Mouse (Mus musculus) heart, embryonic 11.5 days (tissue): ENCODE results near the gene Cd276. TPM values are rescaled to one million over a fixed set of nuclear protein-coding genes. Genes with fewer than 3 reads are reported as not detected.

ENCODE experiments used
- ATAC-seq: fragments of 200-750 bp; cut with Nextera tagmentation; replicated peaks from 2 replicates; pipeline ENCODE4 v1.8.0; 2017; ENCODE audit warnings: moderate library complexity; ENCODE audit not compliant: insufficient number of reproducible peaks, low FRiP score, low TSS enrichment
- H3K27ac ChIP-seq: fragments of 300-500 bp; sonication (generic); 2 replicates; pipeline ENCODE4 v1.5.1; 2014; ENCODE audit warnings: mild to moderate bottlenecking, low read depth, low read length
- H3K27me3 ChIP-seq: fragments of 300-500 bp; sonication (generic); 2 replicates; pipeline ENCODE4 v1.6.1; 2014; ENCODE audit warnings: mild to moderate bottlenecking, low read length, mixed read lengths; ENCODE audit not compliant: control insufficient read depth, insufficient read depth
- H3K36me3 ChIP-seq: fragments of 300-500 bp; sonication (generic); 2 replicates; pipeline ENCODE4 v1.6.1; 2014; ENCODE audit warnings: mild to moderate bottlenecking, low read length, moderate library complexity, mixed read lengths; ENCODE audit not compliant: control insufficient read depth, insufficient read depth
- H3K4me1 ChIP-seq: fragments of 300-500 bp; sonication (generic); 2 replicates; pipeline ENCODE4 v1.6.1; 2014; ENCODE audit warnings: low read length; ENCODE audit not compliant: control insufficient read depth, insufficient read depth
- H3K4me2 ChIP-seq: fragments of 300-500 bp; sonication (generic); 2 replicates; pipeline ENCODE4 v1.6.1; 2014; ENCODE audit warnings: mild to moderate bottlenecking, moderate library complexity
- H3K4me3 ChIP-seq: fragments of 300-500 bp; sonication (generic); 2 replicates; pipeline ENCODE4 v1.5.1; 2014; ENCODE audit warnings: low read depth, low read length
- H3K9ac ChIP-seq: fragments of 300-500 bp; sonication (generic); 2 replicates; pipeline ENCODE4 v1.6.1; 2014; ENCODE audit warnings: mild to moderate bottlenecking, low read depth, low read length, moderate library complexity
- H3K9me3 ChIP-seq: fragments of 300-500 bp; sonication (generic); replicated peaks from 2 replicates; pipeline ENCODE4 v1.6.1; 2016; ENCODE audit warnings: low read length; ENCODE audit not compliant: control insufficient read depth
- WGBS: fragments of 180-500 bp; shearing (Covaris S2); extraction: QIAGEN DNeasy Blood & Tissue Kit; methylation state at CpG from one replicate; pipeline ENCODE4 v1.1.7; 2014; ENCODE audit not compliant: insufficient replicate concordance; 5-methylcytosine and 5-hydroxymethylcytosine counted together
- polyA plus RNA-seq: library from polyadenylated mRNA; unstranded; fragments of >200 nt; fragmentation: Nextera tagmentation; extraction: Ambion mirVana; gene quantifications from 2 replicates; pipeline ENCODE4 v1.2.1, GENCODE M21; 2014

The Cd276 gene
- polyA plus RNA-seq, 1 experiment from 2014 or later, result 29.1 TPM

DNA sequence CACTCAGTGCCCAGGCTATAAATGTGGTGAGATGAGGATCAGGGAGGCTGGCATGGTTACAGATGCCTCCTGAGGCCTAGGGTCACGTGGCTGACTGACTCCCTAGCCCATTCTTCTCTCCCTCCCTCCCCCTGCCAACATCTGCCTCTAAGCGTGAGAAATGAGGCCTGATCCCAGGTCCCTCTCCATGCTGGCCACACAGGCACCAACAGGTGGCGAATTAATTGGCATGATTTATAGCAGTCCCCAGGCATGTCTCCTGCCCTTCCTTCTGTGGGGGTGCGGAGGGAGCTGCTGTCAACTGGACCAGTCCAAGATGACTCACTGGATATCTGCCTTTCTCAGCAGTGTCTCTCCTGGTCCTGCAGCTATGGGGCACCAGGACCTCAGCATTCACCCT is 27.4 kb downstream of the Cd276 start:
- Histone ChIP-seq H3K36me3 (peaks cover 3% of the 10 kb centered on the region; the same call in 1 of the 2 replicates), H3K4me3 (no peak overlapping the region), H3K27ac (no peak overlapping the region), H3K4me2 (no peak overlapping the region), H3K9me3 (no peaks in the 10 kb centered on the region), H3K27me3 (no peaks in the 10 kb centered on the region), H3K4me1 (no peaks in the 10 kb centered on the region), H3K9ac (no peak overlapping the region)
- 80% methylated on average over 4 of the region's 4 CpGs for WGBS
- no peak for ATAC-seq

DNA sequence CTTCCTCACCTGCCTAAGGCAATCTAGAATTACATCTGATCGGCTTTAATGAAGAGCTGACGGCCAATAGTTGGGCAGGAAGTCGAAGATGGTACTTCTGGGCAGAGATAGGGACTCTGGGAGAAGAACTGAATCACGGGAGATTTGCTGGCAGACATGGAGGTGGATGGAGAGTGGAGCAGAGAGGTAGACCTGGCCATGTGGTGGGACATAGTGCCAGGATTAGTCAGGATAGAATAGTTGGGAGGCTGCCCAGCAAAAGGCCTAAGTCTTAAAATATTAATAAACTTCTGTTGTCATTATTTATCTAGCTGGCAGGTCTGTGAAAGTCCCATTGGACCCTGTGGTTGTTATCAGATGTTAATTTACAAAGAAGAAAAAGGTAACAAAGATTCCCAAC is 30.1 kb downstream of the Cd276 start:
- ATAC-seq, result no peak
- Histone ChIP-seq H3K4me1 (peaks cover 4% of the 10 kb centered on the region; the same call in 1 of the 2 replicates), H3K4me2 (no peak overlapping the region), H3K9ac (no peak overlapping the region), H3K4me3 (no peak overlapping the region), H3K27me3 (no peaks in the 10 kb centered on the region), H3K36me3 (peaks cover 3% of the 10 kb centered on the region; the same call in 1 of the 2 replicates), H3K9me3 (no peaks in the 10 kb centered on the region), H3K27ac (no peak overlapping the region)
- WGBS, result 75% methylated on average over 4 of the region's 4 CpGs

DNA sequence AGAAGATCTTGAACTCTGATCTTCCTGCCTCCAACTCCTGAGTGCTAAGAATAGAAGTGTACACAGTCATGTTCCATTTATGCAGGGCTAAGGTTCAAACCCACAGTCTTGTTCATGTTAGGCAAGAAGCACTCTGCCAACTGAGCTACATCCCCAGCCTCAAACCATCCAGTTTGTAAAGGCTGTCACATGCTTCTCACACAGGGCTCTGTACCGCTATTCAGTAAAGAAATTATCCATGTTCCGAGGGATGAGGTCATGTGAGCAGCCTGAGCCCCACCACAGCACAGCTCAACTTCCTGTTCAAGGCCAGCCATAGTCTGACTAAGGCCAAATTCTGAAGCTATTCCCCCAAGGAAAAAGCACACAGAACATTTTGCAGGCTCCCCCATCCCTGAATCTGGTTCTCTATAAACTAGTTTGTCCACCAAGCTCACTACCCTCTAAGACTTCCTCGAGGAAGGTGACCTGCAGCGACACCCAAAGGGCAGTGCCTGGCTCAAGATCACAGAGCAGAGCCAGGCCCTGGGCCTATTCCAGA is 33.3 kb downstream of the Cd276 start:
- H3K27ac ChIP-seq, result no peak overlapping the region
- ATAC-seq, result no peak
- no peaks in the 10 kb centered on the region; the same call in 1 of the 2 replicates for H3K36me3 ChIP-seq
- H3K27me3 ChIP-seq, result no peaks in the 10 kb centered on the region
- 48% methylated on average over 4 of the region's 4 CpGs for WGBS
- H3K4me1 ChIP-seq, result peaks cover 4% of the 10 kb centered on the region; the same call in 1 of the 2 replicates
- H3K4me2 ChIP-seq, result no peak overlapping the region
- H3K9ac ChIP-seq, result no peak overlapping the region
- no peaks in the 10 kb centered on the region for H3K9me3 ChIP-seq
- H3K4me3 ChIP-seq, result no peak overlapping the region

DNA sequence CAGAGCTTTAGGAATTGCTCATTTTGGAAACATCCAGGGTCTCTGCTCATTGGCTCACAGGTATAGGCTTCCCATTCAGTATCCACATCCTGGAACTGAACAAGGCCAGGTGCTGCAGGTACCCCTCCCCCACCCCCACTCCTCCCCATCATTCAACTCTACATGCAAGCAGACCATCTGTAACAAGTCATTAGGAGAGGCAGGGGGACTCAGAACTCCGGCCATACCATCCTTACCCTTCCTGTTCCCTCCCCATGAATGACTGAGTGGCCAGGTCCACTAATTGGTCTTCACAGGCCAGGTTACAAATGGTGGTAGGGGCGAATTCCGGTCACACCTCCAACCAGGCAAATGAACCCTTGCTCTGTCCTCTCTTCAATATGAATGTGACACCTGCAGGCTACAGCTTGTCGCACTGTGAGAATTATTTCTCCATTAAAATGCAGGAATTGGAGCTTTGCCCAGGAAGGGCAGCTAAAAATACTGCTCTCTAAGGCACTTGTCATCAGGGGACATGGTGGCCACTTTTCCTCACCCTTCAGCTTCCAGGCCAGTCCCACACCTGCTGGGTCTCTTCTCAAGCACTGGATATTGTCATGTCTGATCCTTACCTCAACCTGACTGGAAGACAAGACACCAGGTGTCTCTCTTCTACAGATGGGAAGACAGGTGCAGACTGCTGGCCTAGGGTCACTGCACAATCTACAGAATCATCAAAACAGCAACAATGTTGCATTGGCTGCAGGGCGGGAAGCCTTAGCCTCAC is 34.2 kb downstream of the Cd276 start:
- no peak overlapping the region for H3K27ac ChIP-seq
- H3K9me3 ChIP-seq, result no peaks in the 10 kb centered on the region
- H3K4me2 ChIP-seq, result no peak overlapping the region
- no peaks in the 10 kb centered on the region for H3K27me3 ChIP-seq
- peaks cover 4% of the 10 kb centered on the region; the same call in 1 of the 2 replicates for H3K4me1 ChIP-seq
- ATAC-seq, result no peak
- no peaks in the 10 kb centered on the region; the same call in 1 of the 2 replicates for H3K36me3 ChIP-seq
- 66% methylated on average over 5 of the region's 5 CpGs for whole genome bisulfite sequencing
- H3K9ac ChIP-seq, result no peak overlapping the region
- no peak overlapping the region for H3K4me3 ChIP-seq

DNA sequence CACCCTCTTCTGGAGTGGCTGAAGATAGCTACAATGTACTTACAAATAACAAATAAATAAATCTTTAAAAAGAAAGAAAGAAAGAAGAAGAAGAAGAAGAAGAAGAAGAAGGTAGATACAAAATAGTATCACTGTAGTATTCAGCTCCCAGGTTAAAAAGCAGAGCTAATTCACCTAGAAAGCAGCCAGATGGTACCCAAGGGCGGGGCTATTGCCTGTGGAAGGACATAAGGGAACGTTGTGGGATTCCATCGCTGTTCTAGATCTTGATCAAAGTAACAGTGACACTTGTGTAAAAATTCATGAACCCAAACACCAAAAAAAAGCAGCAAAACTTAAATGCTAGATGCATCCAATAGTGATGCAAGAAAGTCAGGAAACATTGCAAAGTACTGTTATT is 35.3 kb downstream of the Cd276 start:
- Histone ChIP-seq H3K27me3 (no peaks in the 10 kb centered on the region), H3K4me1 (peaks cover 4% of the 10 kb centered on the region; the same call in 1 of the 2 replicates), H3K4me2 (no peak overlapping the region), H3K36me3 (no peaks in the 10 kb centered on the region; the same call in 1 of the 2 replicates), H3K9ac (no peak overlapping the region), H3K4me3 (no peak overlapping the region), H3K27ac (no peak overlapping the region), H3K9me3 (no peaks in the 10 kb centered on the region)
- ATAC-seq, result no peak
- WGBS, result 70% methylated on average over 3 of the region's 3 CpGs

DNA sequence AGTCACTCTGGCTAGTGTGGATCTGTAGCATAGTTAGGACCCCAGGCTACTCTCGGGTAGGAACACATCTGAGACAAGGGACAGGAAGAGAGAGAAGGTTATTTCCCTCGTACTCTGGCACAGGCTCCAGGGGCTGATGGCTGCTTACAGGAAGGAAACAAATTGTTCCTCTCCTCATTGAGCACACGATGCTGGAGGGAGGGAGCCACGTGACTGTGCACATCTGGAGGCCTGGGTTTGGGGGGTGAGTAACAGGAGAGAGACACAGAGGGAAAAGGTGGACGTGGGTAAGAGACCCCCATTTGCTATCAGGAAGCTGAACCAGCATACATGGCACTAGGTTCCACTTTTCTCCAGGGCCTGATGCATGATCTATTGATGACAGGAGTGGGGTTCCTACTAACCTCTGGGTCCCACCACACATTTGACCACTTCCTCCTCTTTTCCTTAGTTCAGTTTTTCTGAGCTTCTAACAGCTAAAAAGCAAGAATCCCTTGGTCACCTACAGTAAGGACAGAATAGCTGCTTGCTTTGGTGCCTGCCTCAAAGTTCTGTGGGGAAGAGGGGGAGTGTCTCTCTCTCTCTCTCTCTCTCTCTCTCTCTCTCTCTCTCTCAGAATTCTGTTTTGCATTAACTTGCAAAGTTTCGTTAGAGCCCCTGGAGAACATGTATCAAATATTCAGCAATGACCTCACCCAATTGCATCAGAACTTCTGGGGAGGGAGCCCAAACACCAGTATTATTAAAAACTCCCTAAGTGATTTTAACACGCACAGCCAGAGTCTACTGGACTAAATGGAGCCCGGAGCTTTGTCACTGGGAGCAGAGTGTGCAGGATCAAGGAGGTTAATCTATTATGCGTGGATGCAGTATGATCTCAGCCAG is 37.1 kb downstream of the Cd276 start:
- no peaks in the 10 kb centered on the region for H3K36me3 ChIP-seq
- peaks cover 4% of the 10 kb centered on the region; the same call in 1 of the 2 replicates for H3K4me1 ChIP-seq
- no peak overlapping the region for H3K4me2 ChIP-seq
- no peaks in the 10 kb centered on the region for H3K9me3 ChIP-seq
- no peaks in the 10 kb centered on the region for H3K27me3 ChIP-seq
- WGBS, result 44% methylated on average over 9 of the region's 9 CpGs
- H3K27ac ChIP-seq, result no peak overlapping the region
- ATAC-seq, result no peak
- H3K4me3 ChIP-seq, result no peak overlapping the region
- H3K9ac ChIP-seq, result no peak overlapping the region

DNA sequence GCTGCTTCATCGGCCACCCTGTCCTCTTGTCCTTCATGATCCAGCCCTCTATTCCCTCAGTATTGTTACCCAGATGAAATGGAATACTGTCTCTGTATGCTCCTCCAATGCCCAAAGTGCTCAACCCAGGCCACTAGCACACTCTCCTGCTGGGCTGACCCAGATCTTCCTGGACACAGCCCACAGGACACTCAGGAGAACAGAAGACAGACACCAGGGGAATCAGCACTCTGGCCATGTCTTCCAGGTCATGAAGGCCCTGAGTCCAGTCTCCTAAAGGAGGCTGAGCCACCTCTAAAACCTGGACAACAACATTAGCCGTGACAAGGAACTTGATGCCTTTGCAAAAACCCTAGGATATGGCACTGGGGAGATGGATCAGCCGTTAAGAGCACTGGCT is 38.8 kb downstream of the Cd276 start:
- Histone ChIP-seq H3K9me3 (no peaks in the 10 kb centered on the region), H3K4me3 (no peak overlapping the region), H3K4me1 (no peaks in the 10 kb centered on the region; the same call in 1 of the 2 replicates), H3K27ac (no peak overlapping the region), H3K27me3 (no peaks in the 10 kb centered on the region), H3K4me2 (no peak overlapping the region), H3K9ac (no peak overlapping the region), H3K36me3 (no peaks in the 10 kb centered on the region)
- no peak for ATAC-seq
- WGBS, result 83% methylated on average over 3 of the region's 3 CpGs

DNA sequence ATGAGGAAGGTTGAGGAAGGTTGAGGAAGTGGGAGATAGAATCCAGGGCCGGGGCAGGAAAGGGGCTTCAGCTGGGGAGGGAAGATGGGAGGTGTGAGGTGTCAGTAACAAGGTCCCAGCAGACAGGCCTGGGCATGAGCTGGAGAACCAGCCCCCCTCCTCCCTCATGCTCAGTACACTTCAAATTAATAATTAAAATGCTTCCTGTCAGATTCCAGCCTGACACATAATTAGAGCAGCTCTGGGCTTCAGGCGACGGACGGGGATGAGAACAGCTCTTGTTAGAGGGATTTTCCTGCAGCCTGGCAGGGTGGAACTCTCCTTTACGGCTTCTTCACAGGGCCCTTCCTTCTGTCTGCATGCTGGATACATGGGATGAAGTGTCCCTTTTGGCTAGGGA is 41.5 kb downstream of the Cd276 start:
- H3K36me3 ChIP-seq, result no peaks in the 10 kb centered on the region
- 51% methylated on average over 5 of the region's 5 CpGs for WGBS
- H3K4me2 ChIP-seq, result no peak overlapping the region
- H3K9me3 ChIP-seq, result no peaks in the 10 kb centered on the region
- H3K4me1 ChIP-seq, result no peaks in the 10 kb centered on the region
- no peak overlapping the region for H3K9ac ChIP-seq
- no peak overlapping the region for H3K4me3 ChIP-seq
- H3K27ac ChIP-seq, result no peak overlapping the region
- ATAC-seq, result no peak
- H3K27me3 ChIP-seq, result no peaks in the 10 kb centered on the region
